Mouse (Mus musculus): ENCODE results near the gene Afdn.
"Not testable (repeated sequence)": the region's sequence is repeated elsewhere in the genome, so short reads cannot be mapped to it uniquely, and the experiment has no call there.

Afdn gene

DNA sequence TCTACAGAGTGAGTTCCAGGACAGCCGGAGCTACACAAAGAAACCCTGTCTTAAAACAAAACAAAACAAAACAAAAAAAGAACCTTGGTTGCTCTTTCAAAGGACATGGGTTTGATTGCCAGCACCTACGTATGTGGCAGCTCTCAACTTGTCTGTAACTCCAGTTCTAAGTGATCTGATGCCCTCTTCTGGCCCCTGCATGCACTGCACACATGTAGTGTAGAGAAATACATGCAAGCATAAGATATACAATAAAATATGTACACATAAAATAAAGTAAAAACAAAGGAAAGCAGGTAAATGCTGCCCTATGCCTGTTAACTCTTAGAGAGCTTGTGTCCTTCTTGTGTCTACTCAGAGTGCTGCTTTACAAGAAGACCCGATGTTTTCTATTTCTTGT is 8.9 kb downstream of the Afdn start:
- DNase-seq (ENCODE audit: low spot score in 2 of 2): peak in 1 of 2 experiments; percentile 39

DNA sequence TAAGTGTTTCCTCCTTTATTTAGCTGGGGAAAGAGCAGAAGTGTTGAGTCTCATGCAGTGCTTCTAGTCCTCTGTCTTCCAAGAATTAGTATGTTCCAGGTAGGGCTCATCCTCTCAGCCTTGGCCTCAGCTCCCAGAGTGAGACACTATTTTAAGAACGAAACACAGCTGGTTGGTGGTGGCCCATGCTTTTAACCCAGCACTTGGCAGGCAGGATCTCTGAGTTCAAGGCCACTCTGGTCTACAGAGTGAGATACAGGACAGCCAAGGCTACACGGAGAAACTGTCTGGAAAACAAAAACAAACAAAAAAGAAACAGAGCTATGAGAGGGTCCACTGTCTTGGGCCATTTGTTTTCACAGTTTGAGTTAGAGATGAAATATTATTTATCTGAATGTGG is 17.3 kb downstream of the Afdn start:
- no peak for DNase-seq (ENCODE audit: low spot score in 2 of 2)

DNA sequence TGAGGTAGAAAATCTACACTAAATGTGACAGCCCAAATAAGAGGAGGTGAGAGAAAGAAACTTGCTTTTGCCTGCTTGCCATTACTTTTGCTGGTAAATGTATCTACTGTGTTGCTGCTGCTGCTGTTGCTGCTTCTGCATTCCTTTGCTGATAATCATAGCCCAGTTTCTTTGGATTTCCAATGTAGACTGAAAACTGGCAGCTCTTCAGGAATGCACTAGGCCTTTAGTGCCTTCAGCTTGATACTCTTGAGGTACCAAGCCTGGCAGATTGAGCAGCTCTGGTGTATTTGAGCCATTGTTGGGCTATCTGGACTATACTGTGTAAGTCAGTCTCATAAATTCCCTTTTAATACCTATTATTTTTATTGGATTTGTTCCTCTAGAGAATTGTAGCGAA is 18.5 kb downstream of the Afdn start:
- no peak for DNase-seq (ENCODE audit: low spot score in 2 of 2)

- DNase-seq (ENCODE audit: low spot score in 2 of 2): no peak
These were observed 21.6 kb downstream of the Afdn start for GRCm38 (mm10) chr17:13781948-13782347.

DNA sequence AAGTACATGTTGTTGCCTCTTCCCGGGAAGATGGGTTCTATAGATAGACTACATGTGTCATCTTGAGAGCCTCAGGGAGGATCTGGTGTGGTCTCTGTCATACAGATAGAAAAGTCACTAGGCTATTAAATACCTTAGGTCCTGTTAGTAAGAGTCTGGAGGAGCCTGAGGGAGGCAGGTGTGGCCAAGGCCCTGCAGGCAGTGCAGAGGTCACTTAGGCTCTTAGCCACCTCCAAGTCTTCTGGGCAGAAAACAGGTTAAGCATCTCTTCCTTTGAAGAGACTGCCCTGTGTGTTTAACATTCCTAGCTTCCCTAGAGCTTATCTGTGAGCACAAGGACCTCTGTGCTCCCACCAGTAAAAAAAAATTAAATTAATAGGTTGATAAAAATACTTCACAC is 23.1 kb downstream of the Afdn start:
- DNase-seq (ENCODE audit: low spot score in 2 of 2): no peak

- not testable (repeated sequence) for DNase-seq (ENCODE audit: low spot score in 2 of 2)
These were observed 29.7 kb downstream of the Afdn start for GRCm38 (mm10) chr17:13790033-13790432.

DNA sequence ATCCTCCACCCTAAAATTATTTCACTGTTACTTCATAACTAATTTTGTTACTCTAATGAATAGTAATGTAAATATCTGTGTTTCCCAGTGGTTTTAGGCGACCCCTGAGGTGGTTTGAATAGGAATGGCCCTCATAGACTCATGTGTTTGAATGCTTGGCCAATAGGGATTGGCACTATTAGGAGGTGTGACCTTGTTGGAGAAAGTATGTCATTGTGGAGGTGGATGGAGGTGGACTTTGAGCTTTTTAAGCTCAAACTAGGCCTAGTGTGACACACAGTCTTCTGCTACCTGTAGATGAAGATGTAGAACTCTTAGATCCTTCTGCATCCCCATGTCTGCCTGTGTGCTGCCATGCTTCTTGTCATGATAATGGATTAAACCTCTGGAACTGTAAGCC is 37.4 kb downstream of the Afdn start:
- DNase-seq (ENCODE audit: low spot score in 2 of 2): no peak

GRCm38 (mm10) chr17:13802836-13803408 is 42.6 kb downstream of the Afdn start:
- DNase-seq (ENCODE audit: low spot score in 2 of 2): no peak

DNA sequence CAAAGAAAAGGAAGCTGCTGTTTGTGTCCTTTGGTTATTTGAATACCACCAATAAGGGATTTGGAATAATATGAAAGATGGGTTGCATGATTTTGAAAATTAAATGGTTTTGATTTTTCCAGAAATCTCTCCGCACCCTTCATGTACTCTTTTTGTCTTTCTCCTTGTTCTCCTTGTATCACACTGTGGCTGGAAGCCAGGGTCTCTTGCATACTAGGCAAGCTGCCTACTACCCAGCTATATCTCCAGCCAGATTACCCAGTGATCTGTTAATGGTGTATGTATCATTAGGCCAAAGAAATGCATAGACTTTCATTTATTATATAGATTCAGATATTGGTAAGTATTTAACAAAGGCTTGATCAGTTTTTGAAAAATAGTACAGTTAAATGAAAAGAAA is 45.7 kb downstream of the Afdn start:
- no peak for DNase-seq (ENCODE audit: low spot score in 2 of 2)

- no peak for DNase-seq (ENCODE audit: low spot score in 2 of 2)
These were observed 57.5 kb downstream of the Afdn start for GRCm38 (mm10) chr17:13817789-13818188.

DNA sequence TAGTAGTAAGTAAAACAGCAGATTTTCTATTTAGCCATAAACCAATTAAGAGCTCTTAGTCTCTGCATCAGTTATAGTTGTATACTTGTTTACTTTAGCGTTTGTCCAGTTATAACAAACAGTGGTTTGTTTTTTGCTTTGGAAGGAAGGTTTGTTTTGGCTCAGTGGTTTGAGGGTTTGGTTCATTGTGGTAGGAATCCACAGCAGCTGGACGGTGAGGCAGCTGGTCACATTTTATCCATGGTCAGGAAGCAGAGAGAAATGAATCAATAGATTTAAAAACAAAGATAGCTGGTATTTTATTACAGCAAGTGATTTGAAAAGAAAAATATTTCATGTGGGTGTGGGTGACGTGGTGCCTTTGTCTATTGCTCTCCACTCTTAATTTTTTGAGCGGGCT is 59.0 kb downstream of the Afdn start:
- DNase-seq (ENCODE audit: low spot score in 2 of 2): no peak

- DNase-seq (ENCODE audit: low spot score in 2 of 2): no peak
These were observed 60.3 kb downstream of the Afdn start for GRCm38 (mm10) chr17:13820676-13821075.

DNA sequence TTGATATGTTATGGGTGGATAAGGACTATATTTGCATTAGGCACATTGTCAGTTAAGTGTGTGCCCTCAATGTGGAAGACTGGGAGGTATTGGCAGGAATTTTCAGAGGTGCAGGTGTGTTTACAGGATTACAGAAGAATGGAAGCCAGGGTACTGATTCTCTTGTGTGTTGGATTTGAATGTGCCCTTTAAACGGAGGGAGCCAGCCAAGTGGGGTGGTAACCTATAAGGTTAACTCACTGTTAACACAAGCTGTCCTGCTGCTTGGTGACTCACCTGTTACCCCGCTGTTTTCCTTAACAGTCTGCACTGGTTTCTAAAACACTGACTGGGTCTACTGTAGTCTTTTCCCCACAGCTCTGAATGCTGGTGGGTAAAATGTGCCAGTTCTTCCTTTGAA is 65.1 kb downstream of the Afdn start:
- DNase-seq (ENCODE audit: low spot score in 2 of 2): no peak

- DNase-seq (ENCODE audit: low spot score in 2 of 2): no peak
These were observed 69.9 kb downstream of the Afdn start for GRCm38 (mm10) chr17:13830234-13830633.

DNA sequence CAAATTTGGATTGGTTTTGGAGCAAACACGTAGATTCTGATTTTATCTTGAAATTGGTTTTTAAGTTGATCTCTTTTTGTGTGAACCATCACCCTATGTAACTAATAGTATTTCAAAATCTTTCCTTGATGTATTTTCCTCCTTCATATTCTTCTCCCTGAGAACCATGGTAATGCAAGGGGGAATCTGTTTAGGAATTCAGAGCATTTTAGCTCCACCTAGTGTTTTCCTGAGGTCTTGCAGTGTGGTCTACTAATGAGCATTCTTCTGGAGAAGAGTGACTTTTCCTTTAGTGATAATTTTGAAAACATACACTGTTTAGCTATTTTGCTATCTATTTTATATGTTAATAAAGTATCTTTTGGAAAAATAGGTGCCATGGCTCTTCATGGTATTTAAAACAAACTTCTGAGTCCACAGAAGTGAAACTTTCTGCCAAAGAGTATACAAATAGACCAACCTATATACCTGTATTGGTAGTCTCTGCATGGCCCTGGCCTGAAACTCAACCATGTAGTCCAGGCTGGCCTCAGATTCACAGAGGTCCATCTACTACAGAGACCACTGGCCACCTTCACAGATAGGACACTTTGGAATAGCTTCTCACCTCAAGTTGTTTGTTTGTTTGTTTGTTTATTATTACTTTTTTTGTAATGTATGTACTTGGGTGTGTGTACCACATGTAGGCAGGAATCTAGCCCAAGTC is 70.5 kb downstream of the Afdn start:
- peak; percentile 59 to 65 for DNase-seq (ENCODE audit: low spot score in 2 of 2)

DNA sequence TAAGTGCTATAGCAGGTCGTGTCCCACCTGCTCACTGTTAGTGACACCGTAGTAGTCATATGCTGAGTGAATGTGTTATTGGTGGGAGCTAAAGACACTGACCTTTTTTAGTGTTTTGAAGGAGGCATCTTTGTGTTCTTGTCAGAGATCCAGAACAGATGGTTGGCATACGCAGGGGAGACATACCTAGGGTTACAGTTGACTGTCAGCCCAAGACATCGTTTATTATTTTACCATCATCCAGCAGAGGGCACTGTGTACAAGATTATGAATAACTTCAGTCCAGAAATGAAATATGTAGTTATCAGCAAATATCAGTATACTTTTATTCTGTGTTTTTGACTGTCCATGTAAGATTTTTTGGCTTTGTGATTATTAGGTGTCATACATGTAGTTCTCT is 75.5 kb downstream of the Afdn start:
- no peak for DNase-seq (ENCODE audit: low spot score in 2 of 2)

DNA sequence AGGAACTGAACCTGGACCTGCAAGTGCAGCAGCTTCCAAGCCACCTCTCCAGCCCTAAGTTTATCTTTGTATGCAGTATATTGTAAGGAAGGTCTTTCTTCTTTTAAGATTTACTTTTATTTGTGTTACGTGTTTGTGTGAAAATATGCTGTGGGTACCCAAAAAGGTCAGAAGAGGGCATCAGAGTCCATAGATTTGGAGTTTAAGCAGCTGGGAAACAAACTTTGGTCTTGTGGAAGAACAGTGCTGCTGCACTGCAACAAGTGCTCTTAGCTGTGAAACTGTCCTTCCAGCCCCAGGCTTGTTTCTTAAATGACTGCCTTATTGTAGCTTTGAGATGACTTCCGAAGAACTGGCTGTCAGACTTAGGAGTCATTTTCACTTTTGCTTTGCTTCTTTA is 89.8 kb downstream of the Afdn start:
- DNase-seq (ENCODE audit: low spot score in 2 of 2): no peak

GRCm38 (mm10) chr17:13853883-13854282 is 93.5 kb downstream of the Afdn start:
- DNase-seq (ENCODE audit: low spot score in 2 of 2): peak; percentile 42 to 64

- no peak for DNase-seq (ENCODE audit: low spot score in 2 of 2)
These were observed 95.1 kb downstream of the Afdn start for GRCm38 (mm10) chr17:13855396-13855795.

GRCm38 (mm10) chr17:13856429-13857090 is 96.2 kb downstream of the Afdn start:
- no peak for DNase-seq (ENCODE audit: low spot score in 2 of 2)

DNA sequence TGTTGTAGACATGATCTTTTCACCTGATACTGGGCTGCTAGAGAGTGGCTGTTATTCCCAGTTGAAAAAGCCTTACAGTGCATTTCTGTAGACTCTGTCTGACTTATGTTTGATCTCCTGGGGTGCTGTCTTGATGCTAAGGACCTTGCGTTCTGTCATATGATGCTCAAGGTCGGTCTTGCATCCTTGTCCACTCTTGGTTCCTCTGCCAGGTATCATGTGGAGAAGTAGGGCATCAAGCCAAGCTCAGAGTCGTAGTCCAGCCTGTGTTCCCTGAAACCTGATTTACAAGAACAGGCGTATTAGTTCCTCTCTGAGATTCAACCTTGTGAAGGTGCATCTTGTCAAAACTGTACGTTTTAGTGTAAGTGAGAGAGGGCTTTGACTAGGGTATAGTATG is 105.0 kb downstream of the Afdn start:
- no peak for DNase-seq (ENCODE audit: low spot score in 2 of 2)

DNA sequence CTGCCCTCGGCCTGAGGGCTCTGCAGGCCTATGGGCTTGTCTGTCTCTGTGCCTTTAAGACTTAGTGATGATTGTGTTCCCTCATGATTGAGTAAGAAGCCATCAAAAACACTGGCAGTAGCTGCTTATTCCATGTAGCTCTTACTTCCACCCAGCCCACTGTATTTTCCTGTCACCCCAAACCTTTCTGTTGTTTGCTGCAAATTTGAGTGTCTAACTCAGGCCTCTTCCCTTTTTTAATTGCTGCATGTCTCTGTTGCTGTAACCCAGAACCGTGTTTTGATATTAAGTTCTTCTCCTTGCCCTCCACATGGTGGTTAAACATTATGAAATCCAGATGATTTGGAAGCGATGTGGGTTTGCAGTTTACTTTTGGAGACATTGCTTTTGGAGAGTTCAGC is 106.6 kb downstream of the Afdn start:
- no peak for DNase-seq (ENCODE audit: low spot score in 2 of 2)

DNA sequence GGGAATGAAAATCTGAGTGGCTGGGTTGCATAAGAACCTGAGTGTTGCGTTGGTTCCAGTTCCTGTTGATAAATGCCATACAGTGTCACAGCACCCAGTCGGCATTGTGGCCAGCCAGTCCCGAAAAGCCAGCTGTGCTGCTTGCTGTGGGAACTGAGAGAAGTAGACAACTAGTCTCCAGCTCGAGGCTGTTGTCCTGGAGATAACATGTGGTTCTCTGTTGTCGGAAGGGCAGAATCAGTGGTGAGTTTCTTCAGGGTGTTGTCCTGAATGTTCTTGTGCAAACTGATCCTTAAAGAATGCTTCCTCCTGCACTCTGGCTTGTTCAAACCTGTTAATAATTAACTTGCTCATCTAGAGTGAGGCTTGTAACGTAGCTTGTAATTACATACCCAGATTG is 107.1 kb downstream of the Afdn start:
- no peak for DNase-seq (ENCODE audit: low spot score in 2 of 2)

Data from right cerebral cortex, postnatal 10 days (tissue).